Mouse (Mus musculus): ENCODE data around the gene Prmt7. TPM values are rescaled to one million over a fixed set of nuclear protein-coding genes. Genes with fewer than 3 reads are reported as not detected.

Gene Prmt7
- polyA plus RNA-seq, 1 experiment from 2014 or later, result 35.5 TPM

- Histone ChIP-seq H3K27me3 (replicated peaks) (peaks cover 5% of the 10 kb centered on the region; the same call in 1 of the 2 replicates), H3K36me3 (peaks cover 4% of the 10 kb centered on the region), H3K4me1 (replicated peaks) (peaks cover 30% of the 10 kb centered on the region), H3K9me3 (replicated peaks) (no peaks in the 10 kb centered on the region), H3K4me2 (no peak overlapping the region), H3K4me3 (no peak overlapping the region), H3K27ac (ENCODE audit: poor library complexity, severe bottlenecking) (no peak overlapping the region), H3K9ac (no peak overlapping the region)
- WGBS, result 91% methylated on average over 4 of the region's 4 CpGs
- ATAC-seq (ENCODE audit: insufficient number of reproducible peaks, low FRiP score), result no peak
Measured at GRCm38 (mm10) chr8:106263928-106264327, 53.2 kb downstream of the Prmt7 start.

- H3K4me2 ChIP-seq, result no peak overlapping the region
Measured at GRCm38 (mm10) chr8:106265398-106265797, 54.7 kb downstream of the Prmt7 start.

GRCm38 (mm10) chr8:106268710-106269346 lies 58.1 kb downstream of the Prmt7 start:
- Histone ChIP-seq H3K27ac (ENCODE audit: poor library complexity, severe bottlenecking) (no peak overlapping the region), H3K9me3 (replicated peaks) (no peaks in the 10 kb centered on the region), H3K4me3 (no peak overlapping the region), H3K4me1 (replicated peaks) (peaks cover 46% of the 10 kb centered on the region), H3K4me2 (no peak overlapping the region), H3K36me3 (no peaks in the 10 kb centered on the region), H3K9ac (no peak overlapping the region), H3K27me3 (replicated peaks) (peaks cover 5% of the 10 kb centered on the region; the same call in 1 of the 2 replicates)
- 60% methylated on average over 5 of the region's 5 CpGs for WGBS
- no peak for ATAC-seq (ENCODE audit: insufficient number of reproducible peaks, low FRiP score)

More at GRCm38 (mm10) chr8:106265398-106265797, 54.7 kb downstream of the Prmt7 start:
- 84% methylated on average over 17 of the region's 17 CpGs for WGBS
- no peak overlapping the region for H3K27ac ChIP-seq (ENCODE audit: poor library complexity, severe bottlenecking)
- peaks cover 43% of the 10 kb centered on the region for H3K4me1 ChIP-seq (replicated peaks)
- no peak overlapping the region for H3K4me3 ChIP-seq
- H3K9ac ChIP-seq, result no peak overlapping the region
- no peak for ATAC-seq (ENCODE audit: insufficient number of reproducible peaks, low FRiP score)
- H3K9me3 ChIP-seq (replicated peaks), result no peaks in the 10 kb centered on the region
- peaks cover 5% of the 10 kb centered on the region; the same call in 1 of the 2 replicates for H3K27me3 ChIP-seq (replicated peaks)
- no peaks in the 10 kb centered on the region for H3K36me3 ChIP-seq

- H3K9ac ChIP-seq, result no peak overlapping the region
- peaks cover 46% of the 10 kb centered on the region for H3K4me1 ChIP-seq (replicated peaks)
- WGBS, result 28% methylated on average over 5 of the region's 5 CpGs
- H3K27me3 ChIP-seq (replicated peaks), result 0 out of 2 replicates have a peak, but pooled peaks cover 5% of the 10 kb centered on the region
- no peaks in the 10 kb centered on the region for H3K9me3 ChIP-seq (replicated peaks)
- H3K4me3 ChIP-seq, result no peak overlapping the region
- peak overlapping the region; percentile 85 for H3K27ac ChIP-seq (ENCODE audit: poor library complexity, severe bottlenecking)
- no peak for ATAC-seq (ENCODE audit: insufficient number of reproducible peaks, low FRiP score)
- no peak overlapping the region for H3K4me2 ChIP-seq
- no peaks in the 10 kb centered on the region for H3K36me3 ChIP-seq
Measured at GRCm38 (mm10) chr8:106270804-106271203, 60.1 kb downstream of the Prmt7 start.

- 13% methylated on average over 4 of the region's 4 CpGs for WGBS
Measured at GRCm38 (mm10) chr8:106271378-106271777, 60.6 kb downstream of the Prmt7 start.

GRCm38 (mm10) chr8:106273468-106273867 lies 62.7 kb downstream of the Prmt7 start:
- peaks cover 46% of the 10 kb centered on the region for H3K4me1 ChIP-seq (replicated peaks)
- WGBS, result 75% methylated on average over 3 of the region's 3 CpGs
- H3K27ac ChIP-seq (ENCODE audit: poor library complexity, severe bottlenecking), result no peak overlapping the region
- H3K36me3 ChIP-seq, result no peaks in the 10 kb centered on the region
- no peaks in the 10 kb centered on the region for H3K9me3 ChIP-seq (replicated peaks)
- H3K4me3 ChIP-seq, result no peak overlapping the region
- no peak overlapping the region for H3K9ac ChIP-seq
- H3K27me3 ChIP-seq (replicated peaks), result no peaks in the 10 kb centered on the region
- H3K4me2 ChIP-seq, result no peak overlapping the region
- ATAC-seq (ENCODE audit: insufficient number of reproducible peaks, low FRiP score), result no peak

More at GRCm38 (mm10) chr8:106271378-106271777, 60.6 kb downstream of the Prmt7 start:
- Histone ChIP-seq H3K4me2 (0 out of 2 replicates have a peak overlapping the region, but pooled peaks have one; percentile 11), H3K27ac (ENCODE audit: poor library complexity, severe bottlenecking) (peak overlapping the region; percentile 85), H3K27me3 (replicated peaks) (0 out of 2 replicates have a peak, but pooled peaks cover 5% of the 10 kb centered on the region), H3K9me3 (replicated peaks) (no peaks in the 10 kb centered on the region), H3K9ac (no peak overlapping the region; the same call in 1 of the 2 replicates), H3K4me1 (replicated peaks) (peaks cover 46% of the 10 kb centered on the region), H3K36me3 (no peaks in the 10 kb centered on the region), H3K4me3 (no peak overlapping the region)
- no peak for ATAC-seq (ENCODE audit: insufficient number of reproducible peaks, low FRiP score)

- Histone ChIP-seq H3K9ac (no peak overlapping the region), H3K36me3 (no peaks in the 10 kb centered on the region), H3K9me3 (replicated peaks) (no peaks in the 10 kb centered on the region), H3K4me2 (no peak overlapping the region), H3K27me3 (replicated peaks) (no peaks in the 10 kb centered on the region), H3K27ac (ENCODE audit: poor library complexity, severe bottlenecking) (no peak overlapping the region), H3K4me3 (no peak overlapping the region), H3K4me1 (replicated peaks) (peaks cover 27% of the 10 kb centered on the region)
- no peak for ATAC-seq (ENCODE audit: insufficient number of reproducible peaks, low FRiP score)
- 83% methylated on average over 5 of the region's 5 CpGs for WGBS
Measured at GRCm38 (mm10) chr8:106276709-106277317, 66.1 kb downstream of the Prmt7 start.

GRCm38 (mm10) chr8:106278367-106279042 lies 67.8 kb downstream of the Prmt7 start:
- H3K36me3 ChIP-seq, result no peaks in the 10 kb centered on the region
- H3K9me3 ChIP-seq (replicated peaks), result no peaks in the 10 kb centered on the region
- no peak overlapping the region for H3K4me3 ChIP-seq
- peaks cover 13% of the 10 kb centered on the region for H3K4me1 ChIP-seq (replicated peaks)
- H3K9ac ChIP-seq, result no peak overlapping the region
- H3K27ac ChIP-seq (ENCODE audit: poor library complexity, severe bottlenecking), result no peak overlapping the region
- WGBS, result 75% methylated on average over 11 of the region's 11 CpGs
- H3K27me3 ChIP-seq (replicated peaks), result no peaks in the 10 kb centered on the region
- H3K4me2 ChIP-seq, result no peak overlapping the region
- no peak for ATAC-seq (ENCODE audit: insufficient number of reproducible peaks, low FRiP score)

GRCm38 (mm10) chr8:106280154-106280553 lies 69.4 kb downstream of the Prmt7 start:
- no peak for ATAC-seq (ENCODE audit: insufficient number of reproducible peaks, low FRiP score)
- WGBS, result 23% methylated on average over 5 of the region's 5 CpGs
- H3K4me1 ChIP-seq (replicated peaks), result peaks cover 13% of the 10 kb centered on the region

GRCm38 (mm10) chr8:106280844-106281243 lies 70.1 kb downstream of the Prmt7 start:
- Histone ChIP-seq H3K9ac (no peak overlapping the region), H3K27ac (ENCODE audit: poor library complexity, severe bottlenecking) (no peak overlapping the region), H3K27me3 (replicated peaks) (no peaks in the 10 kb centered on the region), H3K4me2 (no peak overlapping the region), H3K9me3 (replicated peaks) (no peaks in the 10 kb centered on the region), H3K4me1 (replicated peaks) (peaks cover 13% of the 10 kb centered on the region), H3K4me3 (no peak overlapping the region), H3K36me3 (no peaks in the 10 kb centered on the region)
- no peak for ATAC-seq (ENCODE audit: insufficient number of reproducible peaks, low FRiP score)
- WGBS, result 44% methylated on average over 4 of the region's 4 CpGs

More at GRCm38 (mm10) chr8:106280154-106280553, 69.4 kb downstream of the Prmt7 start:
- no peaks in the 10 kb centered on the region for H3K9me3 ChIP-seq (replicated peaks)
- H3K27ac ChIP-seq (ENCODE audit: poor library complexity, severe bottlenecking), result no peak overlapping the region
- H3K4me3 ChIP-seq, result no peak overlapping the region
- H3K4me2 ChIP-seq, result no peak overlapping the region
- H3K36me3 ChIP-seq, result no peaks in the 10 kb centered on the region
- no peaks in the 10 kb centered on the region for H3K27me3 ChIP-seq (replicated peaks)
- no peak overlapping the region for H3K9ac ChIP-seq

- 0 out of 2 replicates have a peak, but pooled peaks cover 4% of the 10 kb centered on the region for H3K4me1 ChIP-seq (replicated peaks)
- H3K36me3 ChIP-seq, result no peaks in the 10 kb centered on the region
- no peaks in the 10 kb centered on the region for H3K9me3 ChIP-seq (replicated peaks)
- H3K4me3 ChIP-seq, result no peak overlapping the region
- no peaks in the 10 kb centered on the region for H3K27me3 ChIP-seq (replicated peaks)
- WGBS, result 50% methylated on average over 2 of the region's 2 CpGs
- H3K4me2 ChIP-seq, result no peak overlapping the region
- H3K27ac ChIP-seq (ENCODE audit: poor library complexity, severe bottlenecking), result no peak overlapping the region
- ATAC-seq (ENCODE audit: insufficient number of reproducible peaks, low FRiP score), result no peak
- H3K9ac ChIP-seq, result no peak overlapping the region
Measured at GRCm38 (mm10) chr8:106287445-106287844, 76.7 kb downstream of the Prmt7 start.
